Mouse (Mus musculus): ENCODE results near the gene Klra5. TPM values are rescaled to one million over a fixed set of nuclear protein-coding genes. Genes with fewer than 3 reads are reported as not detected.

Gene Klra5
- polyA plus RNA-seq (2012; rRNA removed) = not detected in 2 replicates

DNA sequence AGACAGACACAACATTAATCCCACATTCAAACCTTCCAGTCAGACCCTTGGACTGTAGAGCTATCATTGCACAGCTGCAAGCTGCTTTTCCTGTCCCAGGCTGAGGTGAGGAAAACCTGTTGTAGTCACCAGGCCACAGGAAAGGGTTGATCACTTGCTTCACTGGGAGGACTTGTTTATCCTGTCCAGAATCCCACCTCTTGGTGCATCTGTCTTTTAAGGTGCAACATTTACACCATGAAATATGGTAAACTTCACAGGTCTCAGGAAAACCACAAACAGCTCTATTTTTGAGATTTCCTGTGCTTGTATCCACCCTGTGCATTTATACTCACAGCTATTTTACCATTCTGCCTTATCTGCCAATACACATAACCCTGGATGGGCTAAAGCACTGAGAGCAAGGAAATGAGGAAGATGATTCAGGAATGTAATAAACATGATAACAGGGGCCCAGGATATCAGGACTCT is at the start of gene Klra5:
Gene Klra5 (minus strand): TSS at position 175 of the 471 bp plus-strand sequence.

GRCm38 (mm10) chr6:129876549-129876948 is 40.9 kb downstream of the Klra5 start, which contains the start of gene Klra17:
TSS of gene Klra17 (minus strand) at chr6:129876672.

GRCm38 (mm10) chr6:129862349-129862748 is 55.1 kb downstream of the Klra5 start, which contains the start of gene Gm17631:
TSS of gene Gm17631 (plus strand) at chr6:129862649.

Other genes starting within 250 kb of the Klra5 start
- gene Klrc1, start 238.7 kb downstream of the Klra5 start, polyA plus RNA-seq (2012; rRNA removed) = not detected in 2 replicates
- gene Klri1, start 200.5 kb downstream of the Klra5 start, polyA plus RNA-seq (2012; rRNA removed) = 0.06 TPM in 1 of 2 replicates, not detected in the other
- 0.01 TPM in 1 of 2 replicates, not detected in the other for gene Klri2, start 177.2 kb downstream of the Klra5 start, polyA plus RNA-seq (2012; rRNA removed)
- gene Gm156, start 133.4 kb downstream of the Klra5 start, polyA plus RNA-seq (2012; rRNA removed) = not detected in 2 replicates
- gene Gm17631, start 55.0 kb downstream of the Klra5 start, polyA plus RNA-seq (2012; rRNA removed) = not detected in 2 replicates
- gene Klra17, start 41.0 kb downstream of the Klra5 start, polyA plus RNA-seq (2012; rRNA removed) = not detected in 2 replicates
- not detected in 2 replicates for gene Klra6, start 109.3 kb upstream of the Klra5 start, polyA plus RNA-seq (2012; rRNA removed)
- not detected in 2 replicates for gene Klra4, start 149.6 kb upstream of the Klra5 start, polyA plus RNA-seq (2012; rRNA removed)
- not detected in 2 replicates for gene Klra8, start 212.2 kb upstream of the Klra5 start, polyA plus RNA-seq (2012; rRNA removed)